In the genomic region with DNA sequence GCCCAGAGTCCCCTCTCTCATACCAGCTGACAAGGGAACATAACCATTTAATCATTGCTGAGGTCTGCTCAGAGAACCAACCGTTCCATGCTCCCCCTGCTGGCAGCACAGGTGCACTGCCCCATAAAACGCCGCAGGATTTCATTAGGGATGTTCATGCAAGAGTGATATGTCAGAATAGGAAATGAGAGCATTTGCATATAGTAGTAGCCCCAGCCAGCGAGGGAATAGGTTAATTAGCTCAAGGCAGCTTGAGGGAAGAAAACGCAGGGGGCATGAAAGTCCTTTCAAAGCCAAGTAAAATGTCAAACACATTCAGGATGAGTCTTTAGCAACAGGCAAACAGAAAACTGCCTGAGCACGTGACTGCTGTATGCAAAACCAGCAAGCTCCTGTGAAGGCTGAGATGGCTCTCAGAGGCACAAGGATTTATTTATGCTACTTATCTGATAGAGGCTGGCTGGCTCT, we compare ENCODE assay signal across 9 mouse cellular contexts.
DNase-seq lines count a peak whose midpoint lies in the region; ATAC-seq and TF ChIP-seq lines count a peak whose summit lies in the region.
"Had no signal": no experiment of that assay in that cellular context is flagged by ENCODE, and none has a peak within 500 bp of the region (broad histone marks: within the 10 kb centered on the region; RNA-seq: fewer than 3 reads in every experiment).

No protein-coding gene starts in this region.

- H3K27ac ChIP-seq in cerebellum, adult 2 months (ENCODE audit: insufficient read depth, low read length), result no peak overlapping the region
- no peak overlapping the region for H3K27ac ChIP-seq in hindbrain, embryonic 11.5 days (ENCODE audit: low read depth, low read length)
- H3K27ac ChIP-seq in lung, embryonic 16.5 days (ENCODE audit: low read length), result no peak overlapping the region
- H3K27ac ChIP-seq: limb, embryonic 15.5 days had no signal

- no peaks in the 10 kb centered on the region for H3K27me3 ChIP-seq in G1E (ENCODE audit: insufficient read depth, low read length)
- H3K27me3 ChIP-seq in cerebellum, adult 2 months (ENCODE audit: control insufficient read depth, insufficient read depth, low read length), result no peaks in the 10 kb centered on the region
- no peaks in the 10 kb centered on the region for H3K27me3 ChIP-seq in hindbrain, embryonic 11.5 days (ENCODE audit: control insufficient read depth, insufficient read depth, low read length)
- H3K27me3 ChIP-seq in lung, embryonic 16.5 days (ENCODE audit: control insufficient read depth, insufficient read depth, low read depth, low read length), result no peaks in the 10 kb centered on the region
- H3K27me3 ChIP-seq: limb, embryonic 15.5 days had no signal

- H3K4me3 ChIP-seq in G1E (ENCODE audit: low read depth, low read length), result no peak overlapping the region; the same call in 1 of the 2 replicates
- no peak overlapping the region for H3K4me3 ChIP-seq in cerebellum, adult 2 months (replicated peaks; ENCODE audit: insufficient read depth, low read depth, low read length)
- H3K4me3 ChIP-seq in hindbrain, embryonic 11.5 days (ENCODE audit: low read depth, low read length), result no peak overlapping the region
- no peak overlapping the region for H3K4me3 ChIP-seq in lung, embryonic 16.5 days (ENCODE audit: low read length)
- H3K4me3 ChIP-seq: limb, embryonic 15.5 days had no signal

- TF ChIP-seq CTCF in G1E (IDR thresholded peaks at IDR 0.05; ENCODE audit: low read depth, low read length), result peak; percentile 96
- peak; percentile 88 for TF ChIP-seq CTCF in cerebellum, adult 2 months (IDR thresholded peaks at IDR 0.05; ENCODE audit: borderline replicate concordance, insufficient read depth, low read depth, low read length)

- no peak overlapping the region for H3K4me2 ChIP-seq in hindbrain, embryonic 11.5 days (replicated peaks; ENCODE audit: low read depth, low read length)
- no peak overlapping the region for H3K4me2 ChIP-seq in lung, embryonic 16.5 days (ENCODE audit: low read depth, low read length)
- H3K4me2 ChIP-seq: limb, embryonic 15.5 days had no signal

- 5% methylated on average over 6 of the region's 6 CpGs for WGBS in cerebellum, adult 2 months
- 3% methylated on average over 6 of the region's 6 CpGs for WGBS in hindbrain, embryonic 11.5 days
- 1% methylated on average over 6 of the region's 6 CpGs for WGBS in lung, embryonic 16.5 days

- no peak for TF ChIP-seq POLR2A in cerebellum, adult 2 months (IDR thresholded peaks at IDR 0.05; ENCODE audit: borderline replicate concordance, insufficient read depth, low read length)

- peaks cover 22% of the 10 kb centered on the region for H3K4me1 ChIP-seq in G1E (ENCODE audit: insufficient read depth, low read depth, low read length)
- peaks cover 9% of the 10 kb centered on the region for H3K4me1 ChIP-seq in cerebellum, adult 2 months (ENCODE audit: control insufficient read depth, insufficient read depth, low read length)
- H3K4me1 ChIP-seq in hindbrain, embryonic 11.5 days (replicated peaks; ENCODE audit: control insufficient read depth, insufficient read depth, low read length), result no peaks in the 10 kb centered on the region
- peaks cover 11% of the 10 kb centered on the region for H3K4me1 ChIP-seq in lung, embryonic 16.5 days (replicated peaks; ENCODE audit: control insufficient read depth, insufficient read depth, low read length)

- DNase-seq in G1E (ENCODE audit: low spot score), result peak; percentile 72
- DNase-seq in cerebellum, adult 2 months, result peak; percentile 80 to 89
- DNase-seq in frontal cortex, postnatal 10 days (ENCODE audit: low spot score in 2 of 2), result peak; percentile 72 to 82
- peak; percentile 92 for DNase-seq in hindbrain, embryonic 11.5 days (ENCODE audit: low spot score)
- peak; percentile 90 for DNase-seq in layer of hippocampus, adult 9-10 months (ENCODE audit: low spot score)
- peak; percentile 81 for DNase-seq in ovary, postnatal 14 days (ENCODE audit: low spot score)
- peak; percentile 76 for DNase-seq in thymus, postnatal 25 days

- H3K9me3 ChIP-seq in G1E (replicated peaks), result no peaks in the 10 kb centered on the region
- no peaks in the 10 kb centered on the region for H3K9me3 ChIP-seq in hindbrain, embryonic 11.5 days (ENCODE audit: control insufficient read depth, low read length)
- no peaks in the 10 kb centered on the region for H3K9me3 ChIP-seq in lung, embryonic 16.5 days (ENCODE audit: control insufficient read depth, low read length)
- H3K9me3 ChIP-seq: limb, embryonic 15.5 days had no signal

- ATAC-seq in G1E (ENCODE audit: extremely low read depth, insufficient number of reproducible peaks, low FRiP score, poor library complexity, severe bottlenecking), result peak; percentile 81
- peak; percentile 43 for ATAC-seq in hindbrain, embryonic 11.5 days (ENCODE audit: low FRiP score)
- ATAC-seq in lung, embryonic 16.5 days (ENCODE audit: low read depth), result 0 out of 2 replicates have a peak, but pooled peaks have one; percentile 20

- H3K36me3 ChIP-seq in G1E (replicated peaks), result peaks cover 42% of the 10 kb centered on the region
- H3K36me3 ChIP-seq in hindbrain, embryonic 11.5 days (ENCODE audit: control insufficient read depth, insufficient read depth, low read length), result no peaks in the 10 kb centered on the region
- peaks cover 3% of the 10 kb centered on the region; the same call in 1 of the 2 replicates for H3K36me3 ChIP-seq in lung, embryonic 16.5 days (ENCODE audit: control insufficient read depth, insufficient read depth, low read length)

- no peak overlapping the region for H3K9ac ChIP-seq in hindbrain, embryonic 11.5 days (ENCODE audit: low read depth, low read length)
- no peak overlapping the region for H3K9ac ChIP-seq in lung, embryonic 16.5 days (ENCODE audit: low read length)
- H3K9ac ChIP-seq: limb, embryonic 15.5 days had no signal

Comparison
In these comparisons a context has a peak if more than half of its experiments do, and no peak if none do; other contexts are left out.
1. ATAC-seq: peak in every context shown above with its lines; median percentile 81 in G1E; 43 in hindbrain, embryonic 11.5 days; 20 in lung, embryonic 16.5 days.